Mouse (Mus musculus): ENCODE results near the gene Clasp1. TPM values are rescaled to one million over a fixed set of nuclear protein-coding genes. Genes with fewer than 3 reads are reported as not detected.

Gene Clasp1
- total RNA-seq, 2 experiments from 2014 or later: 35.9 to 36.6 TPM

DNA sequence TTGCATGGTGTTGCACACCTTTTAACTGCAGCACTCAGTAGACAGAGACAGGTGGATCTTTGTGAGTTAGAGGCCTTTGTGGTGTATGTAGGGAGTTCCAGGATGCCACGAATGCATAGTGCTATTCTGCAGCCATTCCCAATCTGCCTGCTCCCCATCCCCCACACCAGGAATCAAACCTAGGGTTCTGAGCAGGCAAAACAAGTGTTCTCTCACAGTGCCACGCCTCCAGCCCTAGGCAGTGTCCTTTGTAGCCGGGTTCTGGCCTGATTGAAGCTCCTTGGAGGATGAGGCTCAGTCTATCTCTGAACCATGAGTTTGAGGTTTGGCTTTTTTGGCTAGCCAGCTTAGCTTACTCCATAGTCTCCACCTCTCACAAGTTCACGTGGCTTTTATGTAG lies 256.8 kb downstream of the Clasp1 start:
- DNase-seq (ENCODE audit: low spot score in 2 of 2): no peak

DNA sequence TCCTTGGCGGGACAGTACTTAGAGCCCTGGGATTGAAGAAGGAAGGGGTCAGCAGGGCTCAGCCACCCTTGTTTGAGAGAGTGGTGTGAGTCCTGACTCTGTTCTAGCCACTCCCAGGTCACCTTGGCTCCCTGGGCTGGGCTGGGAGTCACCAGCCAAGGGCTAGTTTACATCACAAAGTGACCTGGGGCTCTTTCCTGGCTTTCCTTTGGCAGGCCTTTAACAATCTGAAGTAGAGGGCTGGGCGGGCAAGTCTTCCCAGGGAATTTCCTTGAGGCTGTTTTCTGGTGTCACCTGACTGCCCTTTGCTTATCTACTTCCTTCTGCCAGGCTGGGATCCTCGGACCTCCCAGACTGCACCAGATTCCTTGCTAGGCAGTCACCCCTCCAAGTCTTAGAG lies 259.2 kb downstream of the Clasp1 start:
- no peak for DNase-seq (ENCODE audit: low spot score in 2 of 2)

DNA sequence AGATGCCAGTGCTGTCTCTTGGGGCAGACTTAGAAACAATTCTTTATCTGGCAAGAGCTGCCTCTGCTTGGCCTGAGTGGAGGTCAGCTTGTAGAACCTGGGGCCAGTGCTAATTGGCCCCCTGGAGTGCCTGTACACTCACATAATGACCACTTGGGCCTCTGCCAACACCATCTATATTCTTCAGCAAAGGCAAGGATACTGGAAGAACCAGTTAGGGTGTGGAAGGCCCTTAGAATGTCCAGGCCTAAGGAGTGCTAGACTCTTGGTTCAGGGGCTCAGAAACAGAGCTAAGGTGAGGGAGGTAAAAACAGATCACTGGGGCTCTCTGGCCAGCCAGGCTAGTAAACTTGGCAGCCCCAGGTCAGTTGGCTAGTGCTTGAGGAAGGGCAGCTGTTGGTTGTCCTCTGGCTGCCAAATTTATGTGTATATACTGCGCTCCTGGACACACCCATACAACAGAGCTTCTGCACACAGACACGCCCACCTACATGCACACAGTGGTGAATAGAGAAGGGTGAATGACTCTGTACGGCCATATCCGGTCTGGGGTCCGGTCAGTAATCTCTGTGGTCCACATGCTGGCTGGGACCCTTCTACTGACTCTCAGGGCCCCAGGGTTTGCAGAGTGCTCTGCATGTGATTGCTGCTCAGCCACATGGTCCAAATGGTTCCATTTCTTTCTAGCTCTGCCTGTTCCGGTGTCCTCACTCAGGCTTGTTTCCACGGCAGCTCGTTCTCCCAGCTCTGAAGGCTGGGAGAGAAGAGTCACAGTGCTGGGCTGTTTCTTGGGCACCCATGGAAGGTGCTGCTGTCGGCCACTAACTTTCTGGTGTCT lies 261.3 kb downstream of the Clasp1 start:
- no peak for DNase-seq (ENCODE audit: low spot score in 2 of 2)

DNA sequence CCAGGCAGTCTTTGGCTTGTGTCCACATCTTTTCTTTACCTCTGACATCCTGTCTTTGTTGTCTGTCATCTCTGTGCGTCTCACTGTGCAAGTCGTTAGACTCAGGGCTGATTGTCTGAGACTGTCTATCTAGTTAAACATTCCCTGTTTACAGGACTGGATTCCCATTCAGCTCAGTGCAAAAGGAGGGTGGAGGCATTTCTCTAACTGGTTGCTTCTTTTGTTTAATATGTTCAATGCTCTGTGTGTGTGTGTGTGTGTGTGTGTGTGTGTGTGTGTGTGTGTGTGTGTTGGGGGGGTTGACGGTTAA lies 261.9 kb downstream of the Clasp1 start:
- no peak for DNase-seq (ENCODE audit: low spot score in 2 of 2)

DNA sequence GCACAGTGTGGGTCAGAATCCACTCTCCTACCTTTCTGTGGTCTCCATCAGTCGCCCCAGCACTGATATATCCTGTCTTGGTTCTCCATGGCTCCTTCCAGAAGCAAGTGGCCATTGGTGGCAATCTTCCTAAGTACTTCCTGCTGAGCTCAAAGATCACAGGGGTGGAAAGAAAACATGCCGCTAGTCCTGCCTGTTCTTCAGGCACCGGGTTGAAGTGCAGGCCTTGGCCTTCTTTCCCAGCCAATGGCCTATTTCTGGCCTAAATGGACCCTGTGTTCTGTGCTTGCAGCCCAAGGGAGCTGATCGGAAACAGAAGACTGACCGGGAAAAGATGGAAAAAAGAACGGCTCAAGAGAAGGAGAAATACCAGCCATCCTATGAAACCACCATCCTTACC lies 269.9 kb downstream of the Clasp1 start:
- no peak for DNase-seq (ENCODE audit: low spot score in 2 of 2)

DNA sequence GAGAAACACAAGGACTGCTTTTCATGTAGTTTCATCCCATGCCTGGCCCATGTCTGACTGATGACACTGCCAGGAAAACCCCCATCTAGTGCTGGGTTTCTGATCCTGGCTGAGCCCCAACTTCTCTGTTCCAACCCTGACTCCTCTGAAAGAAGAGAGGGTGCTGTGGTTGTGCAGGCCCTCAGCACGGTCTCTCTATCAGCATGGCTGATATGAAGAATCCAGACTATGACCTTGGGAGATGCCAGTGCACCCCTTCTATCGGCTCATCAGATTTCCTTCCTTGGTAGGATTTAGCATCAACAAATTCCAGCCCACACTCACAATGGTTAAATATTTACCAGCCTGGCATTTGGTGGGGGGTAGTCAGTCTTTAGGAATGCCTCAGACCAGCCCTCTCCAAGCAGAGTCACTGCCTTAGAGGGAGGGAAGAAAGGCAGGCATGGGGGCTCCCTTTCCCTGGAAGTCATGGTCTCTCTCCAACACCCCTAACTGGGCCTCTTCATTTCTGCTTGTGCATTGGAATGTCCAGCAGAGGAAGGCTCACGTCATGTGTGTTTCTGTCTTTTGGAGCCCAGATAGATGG lies 272.1 kb downstream of the Clasp1 start:
- DNase-seq (ENCODE audit: low spot score in 2 of 2): no peak

Other genes starting within 250 kb of the Clasp1 start
- gene Gm29106, start 212.5 kb upstream of the Clasp1 start, total RNA-seq (2021): not detected
- 100 to 1,000 TPM; 111 to 149 TPM for gene Tsn, start 77.3 kb upstream of the Clasp1 start, total RNA-seq (2021)
- gene Nifk, start 67.2 kb upstream of the Clasp1 start, total RNA-seq (2021): 10 to 100 TPM; 34.8 to 44.8 TPM
- gene Tfcp2l1, start 238.9 kb downstream of the Clasp1 start, total RNA-seq (2021): 1 to 10 TPM in 1 of 2 experiments, under 1 TPM in 1; 0.76 to 1.0 TPM